Mouse (Mus musculus): ENCODE measurements around the gene Gcn1l1.
A peak's percentile ranks its signal among the peaks of the same experiment; 100 is the strongest.
"Not testable (repeated sequence)": the region's sequence is repeated elsewhere in the genome, so short reads cannot be mapped to it uniquely, and the experiment has no call there.

Gene Gcn1l1

GRCm38 (mm10) chr5:115564737-115565393 is at the start of gene Gcn1l1:
TSS of gene Gcn1l1 (plus strand) at chr5:115565254.
- peak; percentile 84 for DNase-seq (ENCODE audit: low spot score)

GRCm38 (mm10) chr5:115516081-115516907 is 48.8 kb upstream of the Gcn1l1 start:
- DNase-seq (ENCODE audit: low spot score), result peak; percentile 44

- no peak for DNase-seq (ENCODE audit: low spot score)
Observed at GRCm38 (mm10) chr5:115516908-115517307, 48.1 kb upstream of the Gcn1l1 start.

- DNase-seq (ENCODE audit: low spot score), result no peak
Observed at GRCm38 (mm10) chr5:115517501-115517900, 47.6 kb upstream of the Gcn1l1 start.

GRCm38 (mm10) chr5:115518214-115518613 is 46.8 kb upstream of the Gcn1l1 start:
- not testable (repeated sequence) for DNase-seq (ENCODE audit: low spot score)

GRCm38 (mm10) chr5:115520325-115520869 is 44.7 kb upstream of the Gcn1l1 start:
- DNase-seq (ENCODE audit: low spot score), result peak; percentile 88

GRCm38 (mm10) chr5:115521553-115522461 is 43.2 kb upstream of the Gcn1l1 start:
- DNase-seq (ENCODE audit: low spot score), result peak; percentile 88

GRCm38 (mm10) chr5:115522531-115522930 is 42.5 kb upstream of the Gcn1l1 start:
- no peak for DNase-seq (ENCODE audit: low spot score)

GRCm38 (mm10) chr5:115522981-115523499 is 42.0 kb upstream of the Gcn1l1 start:
- no peak for DNase-seq (ENCODE audit: low spot score)

GRCm38 (mm10) chr5:115523971-115524370 is 41.1 kb upstream of the Gcn1l1 start:
- peak; percentile 78 for DNase-seq (ENCODE audit: low spot score)

GRCm38 (mm10) chr5:115524471-115524870 is 40.6 kb upstream of the Gcn1l1 start:
- no peak for DNase-seq (ENCODE audit: low spot score)

GRCm38 (mm10) chr5:115525416-115525815 is 39.6 kb upstream of the Gcn1l1 start:
- no peak for DNase-seq (ENCODE audit: low spot score)

- no peak for DNase-seq (ENCODE audit: low spot score)
Observed at GRCm38 (mm10) chr5:115525943-115526342, 39.1 kb upstream of the Gcn1l1 start.

GRCm38 (mm10) chr5:115526456-115527202 is 38.4 kb upstream of the Gcn1l1 start:
- no peak for DNase-seq (ENCODE audit: low spot score)

GRCm38 (mm10) chr5:115528128-115528527 is 36.9 kb upstream of the Gcn1l1 start:
- DNase-seq (ENCODE audit: low spot score), result no peak

- no peak for DNase-seq (ENCODE audit: low spot score)
Observed at GRCm38 (mm10) chr5:115529364-115529741, 35.7 kb upstream of the Gcn1l1 start.

GRCm38 (mm10) chr5:115529742-115530446 is 35.2 kb upstream of the Gcn1l1 start:
- no peak for DNase-seq (ENCODE audit: low spot score)

- DNase-seq (ENCODE audit: low spot score), result no peak
Observed at GRCm38 (mm10) chr5:115530447-115530809, 34.6 kb upstream of the Gcn1l1 start.

GRCm38 (mm10) chr5:115531671-115532270 is 33.3 kb upstream of the Gcn1l1 start:
- no peak for DNase-seq (ENCODE audit: low spot score)

- DNase-seq (ENCODE audit: low spot score), result peak; percentile 64
Observed at GRCm38 (mm10) chr5:115534290-115534731, 30.7 kb upstream of the Gcn1l1 start.

Data from yolk sac, embryonic 10.5 days (tissue).